Mouse (Mus musculus): ENCODE results near the gene Smarcc2. TPM values are rescaled to one million over a fixed set of nuclear protein-coding genes. Genes with fewer than 3 reads are reported as not detected.

Smarcc2 gene
- 100 to 1,000 TPM in 1 of 2 experiments, 10 to 100 TPM in 1; 97.5 to 104 TPM for total RNA-seq (2021)
- long read RNA-seq, experiment 1, full-length matches to known transcripts = 2 of 22 reads
- long read RNA-seq, experiment 1, partial matches to known transcripts = 14 of 22 reads
- long read RNA-seq, experiment 1, other reads (novel, unspliced or antisense) = 6 of 22 reads
- long read RNA-seq, experiment 2, full-length matches to known transcripts = 6 of 20 reads
- long read RNA-seq, experiment 2, partial matches to known transcripts = 6 of 20 reads
- long read RNA-seq, experiment 2, other reads (novel, unspliced or antisense) = 8 of 20 reads

- DNase-seq = peak; percentile 93 to 95
These were observed at the start of gene Smarcc2 for GRCm38 (mm10) chr10:128458719-128459408. Gene Smarcc2 (plus strand): TSS chr10:128459248.

- peak; percentile 96 to 97 for DNase-seq
These were observed 49.1 kb upstream of the Smarcc2 start for GRCm38 (mm10) chr10:128409692-128410559.

GRCm38 (mm10) chr10:128410560-128410845 is 48.5 kb upstream of the Smarcc2 start:
- DNase-seq = no peak

- peak; percentile 97 to 98 for DNase-seq
These were observed 47.6 kb upstream of the Smarcc2 start, which contains the start of the genes Nabp2 and Rnf41 for GRCm38 (mm10) chr10:128411211-128412054. Gene Nabp2 (minus strand): TSS chr10:128411492. Gene Rnf41 (plus strand): TSS chr10:128411657.

GRCm38 (mm10) chr10:128412055-128412381 is 47.0 kb upstream of the Smarcc2 start:
- DNase-seq = peak in 1 of 2 experiments; percentile 50

GRCm38 (mm10) chr10:128412558-128412957 is 46.5 kb upstream of the Smarcc2 start:
- DNase-seq = no peak

- DNase-seq = no peak
These were observed 46.0 kb upstream of the Smarcc2 start for GRCm38 (mm10) chr10:128413076-128413475.

GRCm38 (mm10) chr10:128414848-128415247 is 44.2 kb upstream of the Smarcc2 start:
- DNase-seq = no peak

- DNase-seq = no peak
These were observed 36.6 kb upstream of the Smarcc2 start for GRCm38 (mm10) chr10:128422426-128422825.

- DNase-seq = no peak
These were observed 34.4 kb upstream of the Smarcc2 start for GRCm38 (mm10) chr10:128424604-128425003.

- DNase-seq = no peak
These were observed 33.8 kb upstream of the Smarcc2 start for GRCm38 (mm10) chr10:128425260-128425659.

- DNase-seq = no peak
These were observed 30.0 kb upstream of the Smarcc2 start for GRCm38 (mm10) chr10:128429052-128429451.

GRCm38 (mm10) chr10:128429454-128429853 is 29.6 kb upstream of the Smarcc2 start:
- no peak for DNase-seq

- DNase-seq = no peak
These were observed 25.6 kb upstream of the Smarcc2 start for GRCm38 (mm10) chr10:128433417-128433816.

- no peak for DNase-seq
These were observed 24.4 kb upstream of the Smarcc2 start for GRCm38 (mm10) chr10:128434681-128435080.

GRCm38 (mm10) chr10:128435186-128435823 is 23.7 kb upstream of the Smarcc2 start:
- peak; percentile 83 to 87 for DNase-seq

GRCm38 (mm10) chr10:128435873-128436272 is 23.2 kb upstream of the Smarcc2 start:
- DNase-seq = no peak

GRCm38 (mm10) chr10:128436376-128436775 is 22.7 kb upstream of the Smarcc2 start:
- no peak for DNase-seq

GRCm38 (mm10) chr10:128438675-128439279 is 20.3 kb upstream of the Smarcc2 start:
- DNase-seq = no peak

- DNase-seq = peak in 1 of 2 experiments; percentile 51
These were observed 18.6 kb upstream of the Smarcc2 start for GRCm38 (mm10) chr10:128440407-128440806.

Measured in adrenal gland, postnatal 36 days (tissue).